Comparison of ENCODE assay signal across 8 mouse cellular contexts in the genomic region with DNA sequence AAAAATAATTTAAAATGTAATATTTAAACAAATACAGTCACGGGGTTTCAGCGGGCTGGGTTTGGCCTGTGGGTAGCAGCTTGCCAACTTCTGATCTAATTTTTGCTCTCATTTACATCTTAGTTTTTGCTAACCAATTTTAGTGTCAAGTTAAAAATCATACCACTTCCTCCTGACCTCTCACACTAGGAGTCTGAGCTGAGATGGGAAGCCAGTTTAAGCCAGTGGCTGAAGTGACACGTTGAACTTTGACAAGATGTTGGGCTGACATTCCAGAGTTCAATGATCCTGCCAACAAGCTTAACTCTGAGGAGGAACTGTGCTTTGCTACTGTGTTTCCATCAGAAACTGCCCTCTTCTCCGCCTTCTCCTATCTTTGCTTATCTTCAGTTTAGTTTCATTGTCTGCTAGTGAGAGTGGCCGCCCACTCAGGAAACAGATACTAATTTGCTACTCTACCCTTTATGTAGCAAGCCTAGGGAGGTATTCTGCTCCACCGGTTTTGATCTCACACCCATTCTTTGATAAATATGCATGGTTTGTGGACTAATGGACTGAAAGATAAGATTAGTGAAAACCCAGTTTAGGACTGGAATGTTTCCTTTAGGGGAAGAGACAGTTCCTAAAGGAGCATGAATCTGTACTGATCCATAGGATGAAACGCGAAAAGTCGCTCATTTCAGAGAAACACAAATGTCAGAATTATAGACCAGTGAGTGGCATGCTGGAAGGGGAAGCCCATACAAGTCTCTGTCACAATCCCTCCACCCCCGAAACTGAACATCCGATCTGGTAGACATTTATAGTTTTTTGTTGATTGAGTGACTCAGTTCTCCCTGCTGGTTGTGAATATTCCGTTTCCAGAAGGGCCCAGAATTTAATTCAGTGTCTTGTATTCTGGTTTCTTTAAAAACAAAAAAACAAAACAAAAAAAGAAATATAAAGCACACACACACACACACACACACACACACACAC. TPM values are rescaled to one million over a fixed set of nuclear protein-coding genes. Genes with fewer than 3 reads are reported as not detected.
A peak's percentile ranks its signal among the peaks of the same experiment; 100 is the strongest.
DNase-seq lines count a peak whose midpoint lies in the region; ATAC-seq and TF ChIP-seq lines count a peak whose summit lies in the region.

No protein-coding gene starts in this region.

- H3K27ac ChIP-seq in forebrain, embryonic 11.5 days (ENCODE audit: low read depth, low read length): no peak overlapping the region
- peak overlapping the region; percentile 97 for H3K27ac ChIP-seq in intestine, postnatal 0 days (ENCODE audit: low read depth, low read length)
- peak overlapping the region; percentile 97; the same call in 1 of the 2 replicates for H3K27ac ChIP-seq in neural tube, embryonic 14.5 days (ENCODE audit: low read depth, low read length)

- peak overlapping the region; percentile 85 for H3K4me3 ChIP-seq in forebrain, embryonic 11.5 days (ENCODE audit: low read depth, low read length)
- peak overlapping the region; percentile 88 for H3K4me3 ChIP-seq in intestine, postnatal 0 days (ENCODE audit: low read depth, low read length)
- H3K4me3 ChIP-seq in lung, adult 2 months (replicated peaks; ENCODE audit: extremely low read depth, low read depth, low read length): peak overlapping the region; percentile 36
- peak overlapping the region; percentile 87 for H3K4me3 ChIP-seq in neural tube, embryonic 14.5 days (ENCODE audit: low read depth, low read length)

- H3K36me3 ChIP-seq in forebrain, embryonic 11.5 days (ENCODE audit: control insufficient read depth, insufficient read depth, low read length): no peaks in the 10 kb centered on the region
- H3K36me3 ChIP-seq in intestine, postnatal 0 days (ENCODE audit: control insufficient read depth, insufficient read depth): no peaks in the 10 kb centered on the region
- H3K36me3 ChIP-seq in neural tube, embryonic 14.5 days (ENCODE audit: control insufficient read depth, insufficient read depth, low read length): no peaks in the 10 kb centered on the region

- no peak for TF ChIP-seq CTCF in intestine, postnatal 0 days (IDR thresholded peaks at IDR 0.05; ENCODE audit: low read depth)
- no peak for TF ChIP-seq CTCF in lung, adult 2 months (IDR thresholded peaks at IDR 0.05; ENCODE audit: insufficient read depth, low read length)

- 54% methylated on average over 12 of the region's 12 CpGs for WGBS in forebrain, embryonic 11.5 days
- 21% methylated on average over 12 of the region's 12 CpGs for WGBS in intestine, postnatal 0 days
- 16% methylated on average over 12 of the region's 12 CpGs for WGBS in lung, adult 2 months
- 46% methylated on average over 12 of the region's 12 CpGs for WGBS in neural tube, embryonic 14.5 days

- ATAC-seq in forebrain, embryonic 11.5 days (replicated peaks; ENCODE audit: low FRiP score): no peak
- peak; percentile 45 for ATAC-seq in intestine, postnatal 0 days
- no peak for ATAC-seq in neural tube, embryonic 14.5 days (ENCODE audit: low read depth)

- DNase-seq in urinary bladder, postnatal 25 days (ENCODE audit: low spot score): peak; percentile 7
- no peak for DNase-seq in urinary bladder, adult 2 months (ENCODE audit: low spot score)
- no peak for DNase-seq in forebrain, embryonic 11.5 days (ENCODE audit: low spot score)
- peak; percentile 7 for DNase-seq in lung, adult 2 months
- no peak for DNase-seq in cerebellum, adult 11-12 months
- no peak for DNase-seq in layer of hippocampus, adult 18-20 months (ENCODE audit: low spot score in 2 of 2)

- no peaks in the 10 kb centered on the region for H3K9me3 ChIP-seq in forebrain, embryonic 11.5 days (ENCODE audit: control insufficient read depth, low read length)
- H3K9me3 ChIP-seq in intestine, postnatal 0 days (ENCODE audit: control insufficient read depth): no peaks in the 10 kb centered on the region
- no peaks in the 10 kb centered on the region for H3K9me3 ChIP-seq in neural tube, embryonic 14.5 days (ENCODE audit: control insufficient read depth, low read length)

- peak overlapping the region; percentile 24; the same call in 1 of the 2 replicates for H3K4me2 ChIP-seq in forebrain, embryonic 11.5 days (ENCODE audit: low read depth, low read length, severe bottlenecking)
- H3K4me2 ChIP-seq in intestine, postnatal 0 days (replicated peaks; ENCODE audit: low read depth): peak overlapping the region; percentile 73
- peak overlapping the region; percentile 78 for H3K4me2 ChIP-seq in neural tube, embryonic 14.5 days (ENCODE audit: low read depth, low read length)

- H3K27me3 ChIP-seq in forebrain, embryonic 11.5 days (ENCODE audit: control insufficient read depth, insufficient read depth, low read length): no peaks in the 10 kb centered on the region
- no peaks in the 10 kb centered on the region for H3K27me3 ChIP-seq in intestine, postnatal 0 days (replicated peaks; ENCODE audit: control insufficient read depth, insufficient read depth, low read length)
- H3K27me3 ChIP-seq in neural tube, embryonic 14.5 days (ENCODE audit: control insufficient read depth, insufficient read depth, low read length): no peaks in the 10 kb centered on the region

- peaks cover 5% of the 10 kb centered on the region; the same call in 1 of the 2 replicates for H3K4me1 ChIP-seq in forebrain, embryonic 11.5 days (replicated peaks; ENCODE audit: control insufficient read depth, insufficient read depth, low read length)
- H3K4me1 ChIP-seq in intestine, postnatal 0 days (replicated peaks; ENCODE audit: control insufficient read depth, insufficient read depth, low read length): peaks cover 12% of the 10 kb centered on the region; the same call in 1 of the 2 replicates
- H3K4me1 ChIP-seq in lung, adult 2 months (ENCODE audit: control insufficient read depth, insufficient read depth, low read length): peaks cover 8% of the 10 kb centered on the region
- H3K4me1 ChIP-seq in neural tube, embryonic 14.5 days (ENCODE audit: control insufficient read depth, insufficient read depth, low read length): peaks cover 23% of the 10 kb centered on the region; the same call in 1 of the 2 replicates

- no peak for TF ChIP-seq POLR2A in lung, adult 2 months (IDR thresholded peaks at IDR 0.05; ENCODE audit: borderline replicate concordance, extremely low read depth, low read depth, low read length)

- H3K9ac ChIP-seq in forebrain, embryonic 11.5 days (ENCODE audit: low read length): peak overlapping the region; percentile 98
- H3K9ac ChIP-seq in intestine, postnatal 0 days (ENCODE audit: low read depth, low read length): no peak overlapping the region
- H3K9ac ChIP-seq in neural tube, embryonic 14.5 days (replicated peaks; ENCODE audit: low read depth, low read length): peak overlapping the region; percentile 97; the same call in 1 of the 2 replicates

RNA-seq across cellular contexts. Expression of a gene that starts 0.7 kb away (rescaled TPM):
- 40.9 and 41.3 TPM in 2 replicates for polyA plus RNA-seq in urinary bladder, adult 2 months (2012; rRNA removed)
- polyA plus RNA-seq in forebrain, embryonic 11.5 days (2014; fragmentation: Nextera tagmentation; extraction: Ambion mirVana): 60.3 and 66.0 TPM in 2 replicates
- polyA plus RNA-seq in intestine, postnatal 0 days (2015; fragmentation: Nextera tagmentation; extraction: Ambion mirVana): 18.9 and 21.0 TPM in 2 replicates
- polyA plus RNA-seq in lung, adult 2 months (2012; rRNA removed): 15.6 and 16.4 TPM in 2 replicates
- 69.3 and 79.6 TPM in 2 replicates for polyA plus RNA-seq in neural tube, embryonic 14.5 days (2014; fragmentation: Nextera tagmentation; extraction: Ambion mirVana)
- 10 to 100 TPM; 45.8 to 55.3 TPM for total RNA-seq in layer of hippocampus, adult 18-20 months (2021)

RNA-seq across cellular contexts. Expression of a gene that starts 17.9 kb away (rescaled TPM):
- 0.32 and 0.45 TPM in 2 replicates for polyA plus RNA-seq in urinary bladder, adult 2 months (2012; rRNA removed)
- not detected in 2 replicates for polyA plus RNA-seq in forebrain, embryonic 11.5 days (2014; fragmentation: Nextera tagmentation; extraction: Ambion mirVana)
- 0.14 and 0.37 TPM in 2 replicates for polyA plus RNA-seq in intestine, postnatal 0 days (2015; fragmentation: Nextera tagmentation; extraction: Ambion mirVana)
- polyA plus RNA-seq in lung, adult 2 months (2012; rRNA removed): not detected in 2 replicates
- 39.5 and 40.7 TPM in 2 replicates for polyA plus RNA-seq in neural tube, embryonic 14.5 days (2014; fragmentation: Nextera tagmentation; extraction: Ambion mirVana)
- not detected for total RNA-seq in layer of hippocampus, adult 18-20 months (2021)

Comparison
In these comparisons a context has a peak if more than half of its experiments do, and no peak if none do; other contexts are left out.
1. DNase-seq: peak in urinary bladder, postnatal 25 days (single experiment) and lung, adult 2 months (single experiment); none in urinary bladder, adult 2 months (single experiment), forebrain, embryonic 11.5 days (single experiment), cerebellum, adult 11-12 months (single experiment) and layer of hippocampus, adult 18-20 months (0 of 2).
2. H3K4me2 ChIP-seq: peak in every context shown above with its lines; median percentile 78 in neural tube, embryonic 14.5 days; 73 in intestine, postnatal 0 days; 24 in forebrain, embryonic 11.5 days.
3. H3K4me3 ChIP-seq: peak in every context shown above with its lines; median percentile 88 in intestine, postnatal 0 days; 87 in neural tube, embryonic 14.5 days; 85 in forebrain, embryonic 11.5 days; 36 in lung, adult 2 months.
4. RNA of a gene that starts 17.9 kb away (polyA plus RNA-seq): 39.5 to 40.7 TPM in neural tube, embryonic 14.5 days; 0.32 to 0.45 TPM in urinary bladder, adult 2 months, 0.14 to 0.37 TPM in intestine, postnatal 0 days, not detected in forebrain, embryonic 11.5 days and not detected in lung, adult 2 months; every median in the first group is over 10 times any median in the second.